Mouse (Mus musculus): ENCODE data around the gene Olfr1504.
"Not testable (repeated sequence)": the region's sequence is repeated elsewhere in the genome, so short reads cannot be mapped to it uniquely, and the experiment has no call there.

Olfr1504 gene

DNA sequence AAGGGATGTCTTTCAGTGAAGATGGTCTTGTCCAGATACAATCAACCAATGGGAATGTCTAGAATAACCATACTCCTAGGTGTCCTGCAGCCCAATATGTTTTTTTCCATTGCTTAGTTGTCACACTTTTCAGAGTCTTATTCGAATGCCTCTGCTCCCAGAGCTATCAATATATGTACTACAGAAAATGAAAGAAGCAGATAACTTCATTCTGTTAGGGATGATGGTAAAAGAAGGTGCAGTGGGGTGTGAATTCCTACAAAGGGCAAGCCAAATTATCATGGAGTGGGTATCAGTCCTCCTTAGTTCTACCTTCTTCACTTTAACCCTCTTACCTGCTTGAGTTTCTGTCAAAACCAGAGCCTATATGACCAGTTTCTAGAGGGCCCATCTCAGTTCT is at the start of gene Olfr1504:
Gene Olfr1504, minus strand, starts transcription at position 101 of the 400 bp plus-strand sequence.
- no peak for DNase-seq

DNA sequence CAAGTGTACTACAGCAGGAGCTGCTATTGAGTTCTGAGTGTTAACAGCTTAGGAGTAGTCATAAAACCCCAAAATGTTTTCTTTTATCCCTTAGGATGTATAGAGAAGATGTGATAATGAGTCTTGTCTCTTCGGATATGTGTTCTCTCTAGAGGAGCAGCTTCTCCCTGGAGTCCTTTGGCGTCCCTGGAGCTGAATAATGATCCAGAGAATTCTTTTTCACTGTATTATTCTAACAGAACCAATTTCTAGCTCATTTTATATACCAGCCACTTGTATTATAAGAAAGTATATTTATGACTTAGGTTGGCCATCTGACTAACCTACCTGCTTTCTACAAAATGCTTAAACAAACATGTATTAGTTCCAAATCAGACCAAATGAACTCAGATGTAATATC is 15.5 kb upstream of the Olfr1504 start, which contains the start of gene Olfr1505:
Gene Olfr1505, plus strand, starts transcription at position 301 of the 400 bp plus-strand sequence.
- DNase-seq, result no peak

DNA sequence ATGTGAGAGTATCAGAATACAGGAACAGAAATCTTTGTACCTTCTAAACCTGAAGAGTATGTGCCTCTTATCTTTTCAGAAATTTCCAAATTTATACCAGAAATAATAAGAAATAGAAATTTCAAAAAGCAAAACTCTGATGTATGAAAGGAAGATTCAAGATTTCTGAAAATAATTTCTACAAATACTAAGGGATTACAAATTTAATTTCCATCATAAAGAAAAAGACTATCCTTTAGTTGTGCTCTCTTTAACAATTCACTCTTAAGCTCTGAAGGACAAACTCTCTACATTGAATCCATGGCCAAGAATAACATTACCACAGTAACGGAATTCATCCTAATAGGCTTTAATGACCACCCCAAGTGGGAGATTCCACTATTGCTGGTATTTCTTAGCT is 36.2 kb downstream of the Olfr1504 start, which contains the start of gene Olfr1502:
Gene Olfr1502, plus strand, starts transcription at position 301 of the 400 bp plus-strand sequence.
- DNase-seq, result no peak

DNA sequence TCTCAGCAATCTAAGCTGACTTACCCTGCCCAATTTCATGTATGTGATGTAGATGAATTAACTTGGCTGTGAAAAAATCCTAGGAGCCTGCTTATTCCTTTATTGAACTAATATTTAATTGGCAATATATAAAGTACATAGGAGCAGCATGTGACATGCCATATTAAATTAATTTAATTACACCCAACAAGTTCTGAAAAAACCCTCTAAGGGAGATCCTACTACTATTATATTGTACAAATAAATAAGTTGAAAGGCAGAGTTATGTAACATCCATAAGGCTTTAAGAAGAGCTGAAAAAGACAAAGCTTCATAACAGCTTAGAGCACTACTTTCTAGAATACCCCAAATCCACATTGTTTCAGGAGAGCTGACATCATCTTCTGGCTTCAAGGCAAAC is 47.1 kb downstream of the Olfr1504 start, which contains the start of gene Olfr1501:
Gene Olfr1501, minus strand, starts transcription at position 101 of the 400 bp plus-strand sequence.
- not testable (repeated sequence) for DNase-seq

Measured in cerebellum, adult 9-10 months (tissue).